Mouse (Mus musculus): Measurements from ENCODE around the gene Napepld. TPM values are rescaled to one million over a fixed set of nuclear protein-coding genes. Genes with fewer than 3 reads are reported as not detected.
"Not testable (repeated sequence)": the region's sequence is repeated elsewhere in the genome, so short reads cannot be mapped to it uniquely, and the experiment has no call there.

Gene Napepld
- polyA plus RNA-seq, 1 experiment: 9.5 TPM

- Histone ChIP-seq H3K4me1 (ENCODE audit: control insufficient read depth, insufficient read depth, low read length) (no peaks in the 10 kb centered on the region), H3K4me3 (ENCODE audit: insufficient read depth, low read length) (no peak overlapping the region), H3K27ac (ENCODE audit: insufficient read depth, low read length) (no peak overlapping the region)
- no peak for TF ChIP-seq POLR2A (IDR thresholded peaks at IDR 0.05; ENCODE audit: extremely low read depth, insufficient read depth, low read length)
- TF ChIP-seq CTCF (IDR thresholded peaks at IDR 0.05; ENCODE audit: extremely low read depth, insufficient read depth, low read length): no peak
Observed at GRCm38 (mm10) chr5:21616450-21617009, 84.7 kb downstream of the Napepld start.

GRCm38 (mm10) chr5:21614299-21614698, 86.9 kb downstream of the Napepld start:
- H3K4me3 ChIP-seq (ENCODE audit: insufficient read depth, low read length); H3K4me1 ChIP-seq (ENCODE audit: control insufficient read depth, insufficient read depth, low read length); H3K27ac ChIP-seq (ENCODE audit: insufficient read depth, low read length): not testable (repeated sequence)

Other genes starting within 250 kb of the Napepld start
- 0.09 TPM in 1 of 2 replicates, not detected in the other for gene Lrrc17, start 157.8 kb downstream of the Napepld start, polyA plus RNA-seq (2012; rRNA removed)
- gene Fbxl13, start 55.8 kb downstream of the Napepld start, polyA plus RNA-seq (2012; rRNA removed): 0.28 and 0.48 TPM in 2 replicates
- gene Armc10, start 55.6 kb downstream of the Napepld start, polyA plus RNA-seq (2012; rRNA removed): 25.7 and 26.0 TPM in 2 replicates
- gene Pmpcb, start 35.7 kb upstream of the Napepld start, polyA plus RNA-seq (2012; rRNA removed): 54.9 and 59.1 TPM in 2 replicates
- 21.2 and 21.3 TPM in 2 replicates for gene Dnajc2, start 83.9 kb upstream of the Napepld start, polyA plus RNA-seq (2012; rRNA removed)
- 92.2 and 93.8 TPM in 2 replicates for gene Psmc2, start 83.9 kb upstream of the Napepld start, polyA plus RNA-seq (2012; rRNA removed)
- 0.09 and 0.29 TPM in 2 replicates for gene Slc26a5, start 164.2 kb upstream of the Napepld start, polyA plus RNA-seq (2012; rRNA removed)